Mouse (Mus musculus): ENCODE measurements at regions not wholly inside any gene's neighbourhood (a gene's known extent, or its start where the extent isn't known, plus 50 kb on each side); places are given as distances from the start of the nearest gene placed in this dataset.

DNA sequence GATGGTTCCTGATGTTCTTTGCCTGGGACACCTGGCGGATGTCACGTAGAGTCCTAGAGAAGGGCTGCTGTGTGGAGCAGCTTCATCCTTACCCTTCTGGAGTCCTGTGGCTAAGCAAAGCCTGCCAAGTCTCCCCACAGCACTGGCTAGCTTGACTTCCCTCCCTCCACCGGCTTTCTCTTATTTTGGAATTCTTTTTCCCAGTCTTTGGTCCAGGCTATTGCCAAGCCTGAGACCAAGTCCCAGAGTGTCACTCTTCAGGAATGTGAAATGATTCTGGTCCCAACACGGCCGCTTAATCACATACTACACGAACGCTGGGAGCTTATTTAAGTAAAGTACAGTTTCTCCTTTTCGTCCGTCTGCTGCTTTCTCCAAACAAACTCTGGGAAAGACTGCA is 146.4 kb downstream of the Fndc1 start:
- no peak for DNase-seq

DNA sequence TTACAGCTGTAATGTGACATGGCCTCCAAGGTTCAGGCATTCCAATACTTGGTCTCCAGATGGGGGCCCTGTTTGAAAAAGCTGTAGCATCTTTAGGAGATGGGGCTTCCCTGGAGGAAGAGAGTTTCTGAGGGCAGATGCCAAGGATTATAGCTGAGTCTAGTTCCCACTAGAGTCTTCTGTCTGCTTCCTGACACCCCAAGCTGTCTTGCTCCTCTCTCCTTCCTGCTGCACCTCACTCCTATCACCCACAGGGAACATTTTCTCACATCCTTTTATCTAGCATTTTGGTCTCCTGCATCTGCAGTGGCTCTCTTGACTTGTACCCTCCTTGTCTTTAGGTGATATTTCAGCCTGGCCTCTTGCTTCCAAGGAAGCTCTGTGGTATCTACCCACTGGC is 147.3 kb downstream of the Fndc1 start:
- DNase-seq = no peak

- DNase-seq = no peak
These were observed 148.2 kb downstream of the Fndc1 start for GRCm38 (mm10) chr17:7678898-7679297.

DNA sequence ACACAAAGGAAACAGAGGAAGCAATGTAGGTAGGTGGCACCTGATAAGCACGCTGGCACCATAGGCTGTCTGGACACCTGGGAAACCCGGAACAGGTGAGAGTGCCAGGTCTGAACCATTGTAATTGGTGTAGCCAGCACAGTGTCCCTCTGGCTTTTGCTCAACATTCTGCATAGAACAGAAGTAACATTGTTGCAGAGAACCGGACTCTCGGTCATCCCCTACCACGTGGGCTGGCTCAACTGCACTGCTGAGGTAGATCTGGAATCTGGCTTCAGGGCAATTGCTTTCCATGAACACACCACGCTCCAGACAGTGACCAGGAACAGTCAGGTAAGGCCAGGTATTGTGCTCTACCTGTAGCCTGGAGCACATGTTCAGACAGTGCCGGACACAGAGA is 149.3 kb downstream of the Fndc1 start:
- DNase-seq = no peak

DNA sequence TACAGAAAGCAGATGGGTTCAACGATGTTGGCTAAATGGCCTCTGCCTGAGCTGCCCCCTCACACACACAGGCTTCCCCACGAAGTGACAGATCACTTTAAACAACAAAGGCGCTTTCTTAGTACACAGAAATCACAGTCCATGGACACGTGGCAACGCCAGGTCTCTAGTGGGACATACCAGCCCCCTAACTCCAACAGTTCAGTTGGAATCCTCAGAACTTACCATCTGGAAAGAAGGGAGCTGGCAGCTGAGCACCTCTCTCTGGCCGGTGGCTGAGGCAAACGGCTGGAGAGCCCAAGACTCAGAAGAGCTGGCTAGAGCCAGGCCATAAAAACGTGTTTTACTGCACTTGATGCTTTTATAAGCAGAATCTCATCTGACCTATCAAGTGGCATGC is 149.8 kb downstream of the Fndc1 start:
- no peak for DNase-seq

DNA sequence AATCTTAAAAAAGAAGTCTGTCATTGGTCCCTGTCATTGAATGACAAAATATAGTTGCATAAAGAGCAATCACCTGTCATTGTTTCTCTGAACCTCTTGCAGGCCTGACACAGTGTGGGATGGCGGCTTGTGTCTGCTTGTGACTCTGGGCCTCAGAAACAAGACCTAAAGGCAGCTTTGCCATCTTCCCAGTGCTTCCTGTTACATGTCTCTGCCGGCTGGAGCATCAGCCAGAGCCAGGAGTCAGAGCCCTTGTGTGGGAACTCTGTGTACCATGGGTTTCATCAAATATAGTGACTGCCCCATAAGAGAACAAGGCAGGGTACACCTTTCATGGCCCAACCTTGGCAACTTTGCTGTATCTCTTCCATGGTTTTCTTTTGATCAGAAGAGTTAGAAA is 150.3 kb downstream of the Fndc1 start:
- no peak for DNase-seq

- no peak for DNase-seq
These were observed 152.6 kb downstream of the Fndc1 start for GRCm38 (mm10) chr17:7674511-7674910.

DNA sequence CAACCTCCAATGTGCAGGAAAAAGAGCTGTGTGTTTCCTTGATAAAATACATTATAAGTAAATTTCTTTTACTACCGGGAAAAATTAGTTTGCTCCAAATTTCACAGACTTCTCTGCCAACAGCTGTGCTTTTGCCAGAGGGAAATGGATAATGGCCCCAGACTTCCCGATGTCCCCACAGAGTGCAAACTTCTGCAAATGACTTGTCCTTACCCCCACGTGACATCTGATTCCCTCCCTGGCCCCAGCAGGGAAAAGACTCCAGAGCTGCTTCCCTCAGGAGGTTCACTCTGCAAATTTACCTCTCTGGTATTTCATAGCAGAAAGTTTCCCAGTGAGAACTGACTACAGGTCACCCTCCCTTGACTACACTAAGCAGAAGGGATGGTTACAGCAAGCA is 159.3 kb downstream of the Fndc1 start:
- no peak for DNase-seq

- no peak for DNase-seq
These were observed 160.2 kb downstream of the Fndc1 start for GRCm38 (mm10) chr17:7666781-7667398.

DNA sequence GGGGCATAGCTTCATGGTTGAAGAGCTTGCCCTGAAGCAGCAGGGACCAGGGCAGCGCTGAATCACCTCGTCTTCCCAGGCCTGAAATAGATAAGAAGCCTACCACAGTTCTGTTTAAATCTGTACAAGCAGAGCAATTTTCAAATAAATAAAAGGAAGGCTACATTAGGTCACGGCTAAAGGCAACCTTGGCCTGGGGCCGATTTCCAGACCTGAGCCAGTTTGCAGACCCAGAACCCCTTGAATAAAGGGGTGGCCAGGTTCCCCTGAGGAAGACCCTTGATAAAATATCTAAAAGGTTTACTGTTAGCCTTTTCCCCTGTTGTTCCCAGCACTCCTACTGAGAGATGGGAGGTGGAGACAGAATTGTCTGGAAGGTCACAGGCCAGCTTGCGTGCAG is 160.9 kb downstream of the Fndc1 start:
- no peak for DNase-seq

- no peak for DNase-seq
These were observed 161.4 kb downstream of the Fndc1 start for GRCm38 (mm10) chr17:7665686-7666085.

- no peak for DNase-seq
These were observed 162.9 kb downstream of the Fndc1 start for GRCm38 (mm10) chr17:7663896-7664880.

DNA sequence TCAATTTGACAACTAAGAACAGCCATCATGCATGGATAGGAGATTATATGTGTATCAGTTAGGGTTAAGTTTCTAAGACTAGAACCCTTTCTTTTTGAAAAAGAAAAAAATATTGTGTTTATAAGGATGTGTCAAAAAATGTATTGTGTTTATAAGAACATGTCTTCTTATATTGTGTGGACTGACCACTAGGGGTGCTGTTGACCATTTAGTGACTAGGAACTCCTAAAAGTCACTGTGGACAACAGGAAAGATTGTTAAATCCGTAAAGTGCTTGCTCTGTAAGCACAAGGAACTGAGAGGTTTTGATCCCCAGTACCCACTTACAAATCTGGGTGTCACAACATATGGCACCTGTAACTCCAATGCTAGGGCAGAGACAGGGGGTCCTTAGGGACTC is 170.6 kb downstream of the Fndc1 start:
- no peak for DNase-seq

DNA sequence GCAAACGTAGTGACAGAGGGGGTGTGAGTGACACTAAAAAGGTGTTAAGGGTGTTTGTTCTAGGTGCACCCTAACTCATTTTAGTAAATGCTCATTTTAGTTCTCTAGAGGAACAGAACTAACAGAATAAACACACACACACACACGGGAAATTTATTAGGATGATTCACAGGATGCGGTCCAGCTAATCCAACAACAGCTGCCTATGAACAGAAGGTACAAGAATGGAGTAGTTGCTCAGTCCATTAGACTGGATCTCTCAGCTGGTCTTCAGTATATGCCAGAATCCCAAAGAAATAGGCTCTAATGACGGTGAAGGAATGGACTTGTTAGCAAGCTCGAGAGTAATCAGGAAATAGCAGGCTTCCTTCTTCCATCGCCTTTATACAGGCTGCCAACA is 171.1 kb downstream of the Fndc1 start:
- DNase-seq = no peak

GRCm38 (mm10) chr17:7654064-7654564 is 173.0 kb downstream of the Fndc1 start:
- no peak for DNase-seq

DNA sequence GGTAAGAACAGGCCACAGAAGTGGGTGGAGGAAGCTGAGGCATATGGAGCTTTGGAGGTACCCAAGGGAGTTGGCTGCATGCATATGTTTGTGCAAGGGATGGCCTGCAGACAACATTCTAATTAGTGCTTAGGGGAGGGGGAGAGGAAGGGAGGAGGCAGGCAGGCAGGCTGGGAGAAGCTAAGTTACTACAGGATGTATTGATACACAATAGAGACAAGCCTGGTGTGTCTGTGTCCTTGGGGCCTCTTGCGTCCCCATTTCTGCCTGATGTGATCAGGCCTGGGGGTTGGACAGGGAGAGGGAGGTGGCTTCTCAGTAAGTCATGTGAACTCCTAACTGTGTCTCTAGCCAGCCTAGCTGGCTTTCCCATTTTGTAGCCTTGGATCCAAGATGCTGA is 175.1 kb downstream of the Fndc1 start:
- no peak for DNase-seq

- no peak for DNase-seq
These were observed 176.7 kb downstream of the Fndc1 start for GRCm38 (mm10) chr17:7650417-7650816.

DNA sequence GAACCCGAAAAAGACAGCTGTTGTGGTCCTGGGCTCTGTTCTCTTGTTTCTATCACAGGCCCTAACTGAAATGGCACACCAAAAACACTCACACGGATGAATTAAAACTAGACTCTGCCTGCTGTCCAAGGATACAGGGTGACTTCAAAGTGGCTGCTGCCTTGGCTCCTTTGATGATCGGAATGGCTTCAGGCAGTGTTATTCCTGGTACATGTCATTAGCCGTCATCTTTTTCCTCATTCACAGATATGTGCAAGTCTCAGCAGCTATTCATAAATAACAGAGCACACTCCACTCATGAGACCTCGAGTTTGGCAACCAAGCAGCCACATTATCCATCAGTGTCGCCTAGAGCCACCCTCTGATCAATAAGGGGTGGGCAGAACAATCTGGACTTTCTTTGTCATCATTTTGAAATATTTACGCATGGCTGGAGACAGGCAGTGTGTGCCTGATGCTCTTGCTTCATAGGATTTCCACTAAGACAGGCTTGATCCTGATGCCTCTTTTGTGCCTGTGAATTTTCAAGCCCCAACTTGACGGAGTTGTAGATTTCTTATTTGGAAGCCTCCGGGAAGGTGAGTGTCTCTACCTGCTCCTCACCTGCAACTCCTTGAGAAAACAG is 182.1 kb downstream of the Fndc1 start:
- DNase-seq = no peak

GRCm38 (mm10) chr17:7643640-7644039 is 183.5 kb downstream of the Fndc1 start:
- no peak for DNase-seq

DNA sequence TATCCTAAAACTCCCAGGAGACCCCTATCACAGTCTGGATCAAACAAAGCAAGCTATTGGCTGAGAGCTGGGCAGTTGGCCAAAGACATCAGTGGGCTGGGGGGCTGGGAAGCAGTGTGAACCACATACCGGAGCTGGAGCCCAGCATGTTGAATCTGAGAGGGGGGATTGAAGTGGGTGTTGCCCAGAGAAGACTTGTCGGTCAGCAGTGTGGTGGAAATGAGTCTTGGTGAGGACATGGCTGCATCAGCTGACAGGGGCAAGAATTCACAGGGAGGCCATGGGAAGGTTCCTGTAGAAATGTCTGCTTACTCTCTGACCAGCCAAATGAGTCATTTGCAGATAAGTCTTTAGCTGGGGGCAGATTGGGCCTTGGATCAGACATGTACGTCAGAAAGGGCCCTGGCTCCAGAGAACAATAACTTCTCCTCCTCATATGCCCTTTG is 184.6 kb downstream of the Fndc1 start:
- no peak for DNase-seq

DNA sequence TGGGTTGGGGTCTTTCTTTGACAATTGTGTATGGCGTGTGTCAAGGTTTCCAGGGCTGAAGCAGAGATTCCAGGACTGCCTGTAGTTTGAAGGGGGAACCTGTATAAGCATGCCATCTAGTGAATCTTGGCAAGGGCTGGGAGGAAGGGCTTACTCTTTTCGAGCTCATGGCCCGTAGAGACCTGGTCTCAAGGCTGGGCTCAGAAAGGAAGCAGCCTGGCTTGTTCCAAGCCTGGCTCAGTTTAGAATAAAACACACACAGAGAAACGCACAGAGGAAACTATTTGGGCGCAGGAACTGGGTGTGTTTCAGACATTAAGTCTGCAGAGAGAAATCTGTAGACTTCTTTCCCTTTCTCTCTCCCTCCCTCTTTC is 192.8 kb downstream of the Fndc1 start:
- no peak for DNase-seq

DNA sequence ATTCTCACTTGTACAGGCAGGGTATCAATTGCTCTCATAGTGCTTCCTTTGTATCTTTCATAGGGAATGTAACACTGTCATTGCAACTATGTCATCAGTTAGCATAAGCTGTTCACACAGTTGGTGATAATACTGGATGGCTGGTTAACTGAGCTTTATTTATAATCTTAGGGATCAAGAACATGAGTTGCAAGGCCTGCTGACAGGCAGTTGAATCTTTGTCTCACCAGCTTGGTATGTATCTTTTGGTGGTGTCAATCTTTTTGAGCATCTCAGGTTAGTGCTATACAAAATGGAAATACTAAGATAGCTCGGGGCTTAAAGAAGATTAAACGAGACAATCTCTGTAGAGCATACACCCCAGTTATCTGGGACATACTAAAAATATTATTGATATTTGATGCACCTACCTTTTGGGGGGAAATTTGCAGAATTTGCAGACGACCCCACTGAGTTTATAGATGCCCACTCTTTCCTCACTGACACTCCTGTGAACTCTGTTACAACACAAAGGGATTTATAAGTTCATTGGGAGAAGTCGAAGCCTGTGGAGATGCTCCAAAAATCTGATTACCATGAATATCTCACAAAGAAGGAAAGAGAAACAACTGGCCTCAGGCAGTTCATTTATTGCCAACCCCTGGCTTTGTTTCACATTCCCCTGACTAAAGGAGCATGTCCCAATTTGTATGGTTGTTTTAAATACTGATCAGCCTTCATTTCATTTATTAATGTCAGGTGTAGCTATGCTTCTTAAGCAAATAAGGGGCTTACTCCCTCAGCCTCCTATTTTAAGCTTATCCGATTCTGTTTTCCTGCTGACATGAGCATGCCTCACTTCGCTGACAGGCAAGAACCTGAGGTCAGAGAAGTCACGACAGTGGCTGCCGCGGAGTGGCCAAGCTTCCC is 193.5 kb downstream of the Fndc1 start:
- no peak for DNase-seq

DNA sequence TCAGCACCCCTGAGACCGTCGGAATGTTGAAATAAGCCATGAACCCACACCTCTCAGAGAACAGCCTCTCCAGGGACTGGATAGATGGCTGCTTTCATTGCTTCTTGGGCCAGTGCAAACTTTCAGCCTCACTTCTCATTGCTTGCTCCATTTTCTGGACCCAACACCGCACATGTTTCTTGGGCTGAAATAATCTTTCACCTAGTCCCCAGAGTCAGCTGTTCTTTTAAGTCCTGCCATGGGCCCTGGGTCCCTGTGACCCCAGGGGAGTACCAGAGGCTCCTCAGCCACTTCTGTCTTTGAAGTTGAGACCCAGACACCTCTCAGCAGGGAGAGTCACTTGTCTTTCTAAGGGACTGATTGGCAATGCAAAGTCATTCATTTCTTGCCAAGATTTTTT is 201.4 kb downstream of the Fndc1 start:
- DNase-seq = no peak
